Mouse (Mus musculus) erythroblast, embryonic 14.5 days (primary cell): ENCODE measurements around the gene Ddx24. TPM values are rescaled to one million over a fixed set of nuclear protein-coding genes. Genes with fewer than 3 reads are reported as not detected.

Experiments used
- H3K27me3 ChIP-seq: 2 replicates; pipeline ENCODE4 v1.6.1; 2012; ENCODE audit warnings: inconsistent platforms; ENCODE audit not compliant: control insufficient read depth
- H3K36me3 ChIP-seq: 2 replicates; pipeline ENCODE4 v1.6.1; 2012; ENCODE audit warnings: mild to moderate bottlenecking, inconsistent platforms; ENCODE audit not compliant: control insufficient read depth
- H3K4me1 ChIP-seq: 2 replicates; pipeline ENCODE4 v1.6.1; 2012; ENCODE audit warnings: inconsistent platforms; ENCODE audit not compliant: control insufficient read depth
- H3K4me3 ChIP-seq: replicated peaks from 2 replicates; pipeline ENCODE3; 2012; ENCODE audit warnings: moderate library complexity, mild to moderate bottlenecking, inconsistent platforms
- H3K9me3 ChIP-seq: 2 replicates; pipeline ENCODE4 v1.6.1; 2012; ENCODE audit warnings: low read length, inconsistent platforms, mixed read lengths; ENCODE audit not compliant: control insufficient read depth
- GATA1 ChIP-seq: IDR thresholded peaks from 2 replicates; pipeline ENCODE4 v1.6.1; 2012; ENCODE audit warnings: low read length, inconsistent platforms, mixed read lengths
- TAL1 ChIP-seq: IDR thresholded peaks from 3 replicates; pipeline ENCODE4 v1.6.1; 2012; ENCODE audit warnings: low read length, inconsistent platforms, mixed read lengths
- polyA plus RNA-seq: library from polyadenylated mRNA; stranded (reverse); fragments of >175 nt; gene quantifications from 2 replicates; pipeline ENCODE4 v1.2.3, GENCODE M21; 2012

The Ddx24 gene
- polyA plus RNA-seq, 1 experiment: 1.9 TPM

DNA sequence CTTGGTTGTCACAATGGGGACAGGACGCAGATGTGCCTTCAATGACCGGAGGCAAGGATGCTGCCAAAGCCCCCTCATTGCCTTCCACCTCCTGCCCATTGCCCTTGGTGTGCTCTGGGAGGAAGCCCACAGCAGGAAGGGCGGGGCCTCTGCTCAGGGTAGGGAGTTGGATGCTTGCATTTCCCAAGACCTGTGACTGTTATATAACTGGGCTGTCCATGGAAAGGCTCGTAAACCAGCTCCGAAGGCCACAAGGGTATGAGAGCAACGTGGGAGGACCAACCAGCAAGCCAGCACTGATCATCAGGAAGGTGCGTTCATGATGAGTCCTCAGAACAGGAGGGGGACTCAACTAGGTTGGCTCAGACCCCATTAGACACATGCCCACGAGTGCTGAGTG, 64.8 kb downstream of the Ddx24 start:
- H3K36me3 ChIP-seq: no peaks in the 10 kb centered on the region
- no peaks in the 10 kb centered on the region for H3K27me3 ChIP-seq
- no peaks in the 10 kb centered on the region for H3K9me3 ChIP-seq
- TF ChIP-seq GATA1 (no peak), TAL1 (no peak)
- no peaks in the 10 kb centered on the region for H3K4me1 ChIP-seq
- H3K4me3 ChIP-seq: no peak overlapping the region

DNA sequence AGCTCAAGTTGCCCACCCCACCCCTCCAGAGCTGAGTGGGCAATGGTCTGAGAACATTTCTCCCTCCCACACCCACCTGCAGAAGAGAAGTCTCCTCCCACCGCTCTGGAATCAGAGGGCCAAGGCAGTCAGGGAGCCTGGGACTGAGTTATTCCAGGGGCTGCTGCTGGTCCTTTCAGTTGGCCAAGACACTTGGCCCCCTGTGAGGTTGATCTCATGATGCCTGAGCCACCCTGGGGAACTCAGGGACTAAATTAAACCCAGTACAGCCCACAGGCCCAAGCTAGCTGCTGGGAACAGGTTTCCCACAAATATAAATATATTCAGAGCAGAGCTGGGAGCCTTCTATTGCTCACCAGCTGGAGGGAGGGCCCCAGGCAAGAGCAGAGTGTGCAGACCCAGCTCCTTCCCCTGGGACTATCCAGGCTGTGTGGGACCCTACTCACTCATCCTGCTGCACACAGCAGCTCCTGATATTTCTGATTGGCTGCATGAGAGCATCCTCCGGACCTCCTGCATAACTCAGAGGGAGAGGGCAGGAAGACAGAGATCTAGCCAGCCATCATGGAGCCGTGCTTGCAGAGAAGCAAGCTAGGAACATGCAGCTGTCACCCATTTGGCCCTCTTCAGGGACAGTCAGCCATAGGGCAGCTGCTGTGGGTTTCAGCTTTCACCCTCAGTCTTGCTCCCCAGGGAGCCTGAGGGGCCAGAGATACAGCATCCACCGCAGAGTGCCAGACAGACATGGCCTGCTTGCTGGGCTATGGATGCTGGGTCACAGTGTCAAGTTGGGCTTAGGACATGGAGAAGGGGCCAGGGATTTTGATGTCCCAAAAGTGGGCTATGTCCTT, 66.5 kb downstream of the Ddx24 start:
- Histone ChIP-seq H3K4me3 (no peak overlapping the region), H3K36me3 (no peaks in the 10 kb centered on the region), H3K4me1 (no peaks in the 10 kb centered on the region), H3K27me3 (no peaks in the 10 kb centered on the region), H3K9me3 (no peaks in the 10 kb centered on the region)
- TF ChIP-seq GATA1 (no peak), TAL1 (no peak)

DNA sequence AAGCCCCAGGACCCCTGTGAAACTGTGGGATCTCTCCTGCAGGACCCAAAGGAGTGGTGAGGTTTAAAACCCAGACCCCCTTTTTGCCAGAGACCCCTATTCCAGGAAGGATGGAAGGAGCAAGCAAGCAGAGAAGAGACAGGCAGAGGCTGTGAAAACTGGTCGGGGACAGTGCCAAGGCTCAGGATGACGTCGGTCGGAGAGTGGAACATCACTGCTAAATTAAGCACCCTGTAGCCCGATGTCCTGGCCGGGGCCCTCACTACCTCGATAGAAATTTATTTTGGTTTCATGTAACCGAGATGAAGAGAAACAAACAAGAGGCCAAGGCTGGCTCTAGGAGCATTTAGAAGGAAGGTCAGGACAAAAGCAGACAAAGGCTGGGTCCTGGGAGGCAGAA, 67.4 kb downstream of the Ddx24 start:
- no peaks in the 10 kb centered on the region for H3K36me3 ChIP-seq
- no peaks in the 10 kb centered on the region for H3K27me3 ChIP-seq
- H3K4me3 ChIP-seq: no peak overlapping the region
- H3K4me1 ChIP-seq: no peaks in the 10 kb centered on the region
- H3K9me3 ChIP-seq: no peaks in the 10 kb centered on the region
- TF ChIP-seq TAL1 (no peak), GATA1 (no peak)

Other genes starting within 250 kb of the Ddx24 start
- gene Prima1, start 183.7 kb downstream of the Ddx24 start, polyA plus RNA-seq: not detected in 2 replicates
- not detected in 2 replicates for gene Fam181a, start 114.9 kb downstream of the Ddx24 start, polyA plus RNA-seq
- gene Asb2, start 69.8 kb downstream of the Ddx24 start, polyA plus RNA-seq: 0.14 and 0.16 TPM in 2 replicates
- gene Otub2, start 37.1 kb downstream of the Ddx24 start, polyA plus RNA-seq: 1.5 and 1.9 TPM in 2 replicates
- gene 9330161L09Rik, start 18.0 kb downstream of the Ddx24 start, polyA plus RNA-seq: not detected in 2 replicates
- 0.08 TPM in 1 of 2 replicates, not detected in the other for gene Ifi27, start 8.4 kb upstream of the Ddx24 start, polyA plus RNA-seq
- 0.15 TPM in 1 of 2 replicates, not detected in the other for gene Ifi27l2a, start 17.9 kb upstream of the Ddx24 start, polyA plus RNA-seq
- not detected in 2 replicates for gene Ifi27l2b, start 31.4 kb upstream of the Ddx24 start, polyA plus RNA-seq
- gene Ppp4r4, start 106.5 kb upstream of the Ddx24 start, polyA plus RNA-seq: not detected in 2 replicates
- not detected in 2 replicates for gene Serpina10, start 205.6 kb upstream of the Ddx24 start, polyA plus RNA-seq
- 0.37 and 0.38 TPM in 2 replicates for gene Serpina6, start 231.4 kb upstream of the Ddx24 start, polyA plus RNA-seq